Mouse (Mus musculus) heart, postnatal 0 days (tissue): Measurements from ENCODE around the gene Iqcd.

Experiments used
- CTCF ChIP-seq: IDR thresholded peaks from 2 replicates; pipeline ENCODE4 v1.5.1; 2016; ENCODE audit warnings: antibody characterized with exemption, control low read depth, low read depth
- EP300 ChIP-seq: IDR thresholded peaks from 2 replicates; pipeline ENCODE4 v1.6.1; 2016; ENCODE audit warnings: antibody characterized with exemption, low read depth

GRCm38 (mm10) chr5:120594485-120594884, 5.7 kb downstream of the Iqcd start:
- no peak for TF ChIP-seq CTCF
- TF ChIP-seq EP300: no peak
